Mouse (Mus musculus): ENCODE results near the gene Oaz1. TPM values are rescaled to one million over a fixed set of nuclear protein-coding genes. Genes with fewer than 3 reads are reported as not detected.

The Oaz1 gene
- polyA plus RNA-seq, 1 experiment, result 779 TPM

- Histone ChIP-seq H3K4me1 (ENCODE audit: control insufficient read depth, insufficient read depth, low read length) (peaks cover 20% of the 10 kb centered on the region), H3K4me3 (replicated peaks; ENCODE audit: insufficient read depth, low read depth, low read length) (no peak overlapping the region), H3K27me3 (ENCODE audit: control insufficient read depth, insufficient read depth, low read length) (no peaks in the 10 kb centered on the region), H3K27ac (ENCODE audit: insufficient read depth, low read length) (no peak overlapping the region)
- DNase-seq, result peak in 1 of 2 experiments; percentile 7
- TF ChIP-seq CTCF (IDR thresholded peaks at IDR 0.05; ENCODE audit: borderline replicate concordance, insufficient read depth, low read depth, low read length) (no peak), POLR2A (IDR thresholded peaks at IDR 0.05; ENCODE audit: borderline replicate concordance, insufficient read depth, low read length) (no peak)
- WGBS, result 89% methylated on average over 2 of the region's 2 CpGs
Measured at GRCm38 (mm10) chr10:80804340-80804739, 22.1 kb upstream of the Oaz1 start.

- no peak for DNase-seq
- TF ChIP-seq CTCF (IDR thresholded peaks at IDR 0.05; ENCODE audit: borderline replicate concordance, insufficient read depth, low read depth, low read length), result no peak
- no peak for TF ChIP-seq POLR2A (IDR thresholded peaks at IDR 0.05; ENCODE audit: borderline replicate concordance, insufficient read depth, low read length)
- Histone ChIP-seq H3K4me3 (replicated peaks; ENCODE audit: insufficient read depth, low read depth, low read length) (no peak within 1 kb of the TSS), H3K4me1 (ENCODE audit: control insufficient read depth, insufficient read depth, low read length) (peaks cover 20% of the 10 kb centered on the region), H3K27ac (ENCODE audit: insufficient read depth, low read length) (peak within 1 kb of the TSS; percentile 76; the same call in 1 of the 2 replicates), H3K27me3 (ENCODE audit: control insufficient read depth, insufficient read depth, low read length) (no peaks in the 10 kb centered on the region)
- WGBS, result 66% methylated on average over 6 of the region's 6 CpGs
Measured at GRCm38 (mm10) chr10:80804916-80805315, 21.5 kb upstream of the Oaz1 start, which contains the start of gene Amh. Amh (plus strand) TSS chr10:80805243.

- WGBS, result 72% methylated on average over 5 of the region's 5 CpGs
- no peak for TF ChIP-seq CTCF (IDR thresholded peaks at IDR 0.05; ENCODE audit: borderline replicate concordance, insufficient read depth, low read depth, low read length)
- no peak for TF ChIP-seq POLR2A (IDR thresholded peaks at IDR 0.05; ENCODE audit: borderline replicate concordance, insufficient read depth, low read length)
- no peak for DNase-seq
- no peaks in the 10 kb centered on the region for H3K27me3 ChIP-seq (ENCODE audit: control insufficient read depth, insufficient read depth, low read length)
- peaks cover 20% of the 10 kb centered on the region for H3K4me1 ChIP-seq (ENCODE audit: control insufficient read depth, insufficient read depth, low read length)
- H3K27ac ChIP-seq (ENCODE audit: insufficient read depth, low read length), result no peak overlapping the region
- H3K4me3 ChIP-seq (replicated peaks; ENCODE audit: insufficient read depth, low read depth, low read length), result no peak overlapping the region
Measured at GRCm38 (mm10) chr10:80805322-80805721, 21.1 kb upstream of the Oaz1 start.

- 1% methylated on average over 3 of the region's 3 CpGs for WGBS
- Histone ChIP-seq H3K27me3 (ENCODE audit: control insufficient read depth, insufficient read depth, low read length) (no peaks in the 10 kb centered on the region), H3K27ac (ENCODE audit: insufficient read depth, low read length) (peak overlapping the region; percentile 76; the same call in 1 of the 2 replicates), H3K4me1 (ENCODE audit: control insufficient read depth, insufficient read depth, low read length) (peaks cover 20% of the 10 kb centered on the region), H3K4me3 (replicated peaks; ENCODE audit: insufficient read depth, low read depth, low read length) (no peak overlapping the region)
- TF ChIP-seq CTCF (IDR thresholded peaks at IDR 0.05; ENCODE audit: borderline replicate concordance, insufficient read depth, low read depth, low read length) (peak; percentile 79), POLR2A (IDR thresholded peaks at IDR 0.05; ENCODE audit: borderline replicate concordance, insufficient read depth, low read length) (no peak)
- peak; percentile 79 to 89 for DNase-seq
Measured at GRCm38 (mm10) chr10:80805925-80806324, 20.5 kb upstream of the Oaz1 start.

GRCm38 (mm10) chr10:80806341-80807056, 20.0 kb upstream of the Oaz1 start:
- DNase-seq, result peak in 1 of 2 experiments; percentile 49

GRCm38 (mm10) chr10:80807057-80807627, 19.3 kb upstream of the Oaz1 start:
- under 1% methylated on average over 58 of the region's 58 CpGs for WGBS

More at GRCm38 (mm10) chr10:80806341-80807056, 20.0 kb upstream of the Oaz1 start:
- peak overlapping the region; percentile 53 for H3K4me3 ChIP-seq (replicated peaks; ENCODE audit: insufficient read depth, low read depth, low read length)
- no peaks in the 10 kb centered on the region for H3K27me3 ChIP-seq (ENCODE audit: control insufficient read depth, insufficient read depth, low read length)
- TF ChIP-seq CTCF (IDR thresholded peaks at IDR 0.05; ENCODE audit: borderline replicate concordance, insufficient read depth, low read depth, low read length) (no peak), POLR2A (IDR thresholded peaks at IDR 0.05; ENCODE audit: borderline replicate concordance, insufficient read depth, low read length) (no peak)
- WGBS, result 13% methylated on average over 34 of the region's 34 CpGs
- peaks cover 20% of the 10 kb centered on the region for H3K4me1 ChIP-seq (ENCODE audit: control insufficient read depth, insufficient read depth, low read length)
- peak overlapping the region; percentile 76 for H3K27ac ChIP-seq (ENCODE audit: insufficient read depth, low read length)

GRCm38 (mm10) chr10:80808099-80808984, 18.1 kb upstream of the Oaz1 start:
- TF ChIP-seq CTCF (IDR thresholded peaks at IDR 0.05; ENCODE audit: borderline replicate concordance, insufficient read depth, low read depth, low read length) (no peak), POLR2A (IDR thresholded peaks at IDR 0.05; ENCODE audit: borderline replicate concordance, insufficient read depth, low read length) (no peak)
- 29% methylated on average over 40 of the region's 40 CpGs for WGBS

More at GRCm38 (mm10) chr10:80807057-80807627, 19.3 kb upstream of the Oaz1 start:
- Histone ChIP-seq H3K4me3 (replicated peaks; ENCODE audit: insufficient read depth, low read depth, low read length) (peak overlapping the region; percentile 53), H3K4me1 (ENCODE audit: control insufficient read depth, insufficient read depth, low read length) (peaks cover 20% of the 10 kb centered on the region), H3K27ac (ENCODE audit: insufficient read depth, low read length) (peak overlapping the region; percentile 76), H3K27me3 (ENCODE audit: control insufficient read depth, insufficient read depth, low read length) (no peaks in the 10 kb centered on the region)
- TF ChIP-seq CTCF (IDR thresholded peaks at IDR 0.05; ENCODE audit: borderline replicate concordance, insufficient read depth, low read depth, low read length) (no peak), POLR2A (IDR thresholded peaks at IDR 0.05; ENCODE audit: borderline replicate concordance, insufficient read depth, low read length) (peak; percentile 82)
- peak; percentile 90 to 94 for DNase-seq

More at GRCm38 (mm10) chr10:80808099-80808984, 18.1 kb upstream of the Oaz1 start:
- no peaks in the 10 kb centered on the region for H3K27me3 ChIP-seq (ENCODE audit: control insufficient read depth, insufficient read depth, low read length)
- peaks cover 16% of the 10 kb centered on the region for H3K4me1 ChIP-seq (ENCODE audit: control insufficient read depth, insufficient read depth, low read length)
- no peak overlapping the region for H3K4me3 ChIP-seq (replicated peaks; ENCODE audit: insufficient read depth, low read depth, low read length)
- no peak overlapping the region for H3K27ac ChIP-seq (ENCODE audit: insufficient read depth, low read length)
- no peak for DNase-seq

Measured in cerebellum, adult 2 months (tissue).